Mouse (Mus musculus): ENCODE results near the gene Gm28035.

The Gm28035 gene

DNA sequence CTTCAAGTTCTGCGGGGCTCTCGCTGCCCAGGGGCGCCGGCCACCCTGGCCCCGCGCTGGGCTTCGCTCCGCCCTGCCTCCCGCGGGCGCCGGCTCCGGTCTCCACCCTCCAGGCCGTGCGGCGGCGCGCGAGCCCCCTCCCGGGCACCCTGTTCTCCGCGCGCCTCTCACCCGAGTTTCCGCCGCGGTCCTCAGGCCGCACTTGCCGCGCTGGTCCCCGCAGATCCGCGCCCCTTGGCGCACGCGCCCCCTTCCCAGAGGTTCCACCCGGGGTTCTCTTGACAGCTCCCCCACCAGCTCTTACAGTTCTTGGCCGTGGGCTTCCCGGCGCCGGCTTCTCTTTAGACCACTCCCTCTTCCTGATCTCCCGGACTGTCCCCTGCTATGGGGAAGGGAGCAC lies 2.5 kb upstream of the Gm28035 start:
- DNase-seq (ENCODE audit: low read depth in 2 of 2, low spot score in 2 of 2) = peak; percentile 47 to 51

DNA sequence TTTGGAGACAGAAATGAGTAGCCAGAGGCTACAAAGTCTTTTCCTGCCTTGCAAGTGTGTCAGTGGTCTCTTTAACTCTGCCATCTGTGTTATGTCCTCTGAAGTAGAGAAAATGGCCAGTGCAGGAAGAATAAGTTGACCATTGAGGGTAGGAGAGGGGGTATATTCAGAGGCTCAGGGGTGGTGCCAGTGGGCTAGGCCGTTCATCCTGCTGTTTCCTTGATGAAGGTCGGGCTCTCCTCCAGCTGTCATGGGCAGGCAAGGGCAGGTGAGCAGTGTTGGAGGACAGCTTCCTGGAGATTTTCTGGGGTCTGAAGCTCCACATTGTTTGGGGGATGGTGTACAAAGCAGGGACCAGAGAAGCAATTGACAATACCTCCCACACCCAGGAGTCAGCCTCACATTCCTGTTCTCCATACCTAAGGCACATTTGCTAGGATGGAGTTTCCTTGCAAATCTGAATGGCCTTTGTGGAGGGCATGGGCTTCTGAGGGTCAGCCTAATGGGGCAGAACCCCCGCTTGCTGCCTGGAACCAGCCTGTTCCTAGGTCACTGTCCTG lies 1.4 kb upstream of the Gm28035 start:
- no peak for DNase-seq (ENCODE audit: low read depth in 2 of 2, low spot score in 2 of 2)

DNA sequence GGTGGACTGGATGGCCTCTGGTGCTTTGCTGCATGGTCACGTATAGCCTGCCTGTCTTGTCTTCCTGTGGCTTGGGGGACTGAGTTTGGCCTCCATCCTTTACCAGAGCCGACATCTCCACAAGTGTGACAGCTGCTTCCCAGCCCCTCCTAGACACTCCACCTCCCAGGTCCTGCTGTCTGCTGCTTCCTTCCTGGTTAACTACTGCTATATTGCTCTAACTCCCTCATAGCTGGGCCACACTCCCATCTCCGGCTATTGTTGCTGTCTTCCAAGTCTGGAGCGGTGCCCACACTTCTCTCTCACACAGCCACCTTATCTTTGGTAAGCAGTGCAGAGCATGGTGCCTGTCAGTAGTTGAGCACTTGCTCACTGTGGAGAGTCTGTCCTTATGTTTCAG lies 590 bp upstream of the Gm28035 start:
- DNase-seq (ENCODE audit: low read depth in 2 of 2, low spot score in 2 of 2) = no peak

DNA sequence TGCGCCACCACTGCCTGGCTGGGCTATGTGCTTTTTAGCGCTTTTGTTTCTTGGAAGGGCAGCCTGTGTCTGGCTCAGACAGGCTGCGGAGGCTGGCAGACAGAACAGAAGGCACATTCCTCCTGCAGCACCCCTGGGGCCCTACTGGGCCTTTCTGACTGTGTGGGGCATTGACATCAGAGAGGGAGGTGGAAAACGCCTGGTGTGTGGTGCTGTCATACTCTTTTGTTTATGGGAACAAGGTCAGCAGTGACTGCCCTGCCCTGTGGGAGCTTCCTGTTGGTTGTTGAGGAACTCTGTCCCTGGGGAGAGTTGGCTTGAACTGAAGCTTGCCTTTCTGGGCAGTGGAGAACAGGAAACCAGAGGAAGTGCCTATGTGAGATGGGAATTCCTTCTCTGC lies 2.1 kb downstream of the Gm28035 start:
- no peak for DNase-seq (ENCODE audit: low read depth in 2 of 2, low spot score in 2 of 2)

DNA sequence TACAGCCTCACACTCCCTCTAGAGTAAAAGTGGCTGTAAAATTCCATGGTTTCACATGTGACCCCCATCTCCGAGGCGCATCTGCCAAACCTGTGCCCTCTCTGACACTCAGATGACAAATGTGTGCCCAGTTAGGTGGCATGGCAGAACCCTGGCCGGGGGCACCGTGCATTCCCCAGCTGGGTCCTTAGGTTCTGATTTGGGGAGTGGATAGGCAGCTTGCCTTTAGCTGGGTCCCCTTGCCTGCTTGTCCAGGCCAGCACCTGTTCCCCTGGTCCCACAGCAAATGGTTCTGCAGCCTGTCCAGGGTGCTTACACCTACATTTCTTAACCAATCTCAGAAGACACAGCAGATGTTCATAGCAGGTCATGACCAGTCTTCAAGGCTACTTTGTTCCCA lies 3.0 kb downstream of the Gm28035 start:
- DNase-seq (ENCODE audit: low read depth in 2 of 2, low spot score in 2 of 2) = no peak

DNA sequence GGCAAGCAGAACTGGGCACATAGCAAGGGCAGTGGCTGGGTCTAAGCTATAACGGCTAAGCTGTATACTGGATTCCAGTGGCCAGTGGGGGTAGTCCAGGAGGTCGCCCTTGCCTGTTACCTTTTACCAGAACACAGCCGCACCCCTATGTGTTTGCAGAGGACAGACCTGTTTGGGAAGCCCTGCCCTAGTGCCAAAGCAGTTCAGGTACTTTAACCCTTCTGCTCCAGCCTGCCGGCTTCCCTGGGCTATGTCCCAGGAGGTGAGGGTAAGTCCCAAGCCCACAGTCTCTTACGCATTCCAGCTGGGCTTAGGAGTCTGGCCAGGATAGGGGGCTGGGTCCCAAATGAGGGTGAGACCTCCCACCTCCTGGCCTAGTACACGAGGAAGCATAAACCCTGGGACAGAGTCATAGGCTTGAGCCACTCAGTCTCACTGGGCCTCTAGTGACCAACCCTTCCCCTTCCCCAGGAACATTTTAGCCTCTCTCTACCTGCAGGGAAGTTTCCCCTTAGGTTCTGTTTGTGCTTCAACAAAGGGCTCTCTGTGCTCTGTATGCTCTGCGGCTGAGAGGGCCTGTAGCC lies 4.3 kb downstream of the Gm28035 start:
- no peak for DNase-seq (ENCODE audit: low read depth in 2 of 2, low spot score in 2 of 2)

DNA sequence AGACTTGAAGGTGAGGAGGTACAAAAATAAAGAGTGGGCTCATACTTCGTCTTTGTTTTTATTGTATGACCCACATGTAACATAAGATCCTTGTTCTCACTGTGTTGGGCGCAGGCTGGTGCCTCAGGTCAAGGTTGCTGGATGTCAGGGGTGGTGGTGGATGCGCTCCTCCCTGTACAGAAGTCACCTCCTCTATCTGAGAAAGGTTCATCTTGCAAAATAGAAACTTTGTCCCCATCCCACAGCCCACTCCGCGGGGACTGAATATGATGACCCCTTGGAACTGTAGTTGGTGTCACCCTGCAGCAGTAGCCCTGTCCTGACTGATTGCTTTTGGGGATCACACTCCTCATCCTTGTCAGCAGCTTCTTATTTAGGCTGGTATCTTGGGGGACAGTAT lies 6.7 kb downstream of the Gm28035 start:
- no peak for DNase-seq (ENCODE audit: low read depth in 2 of 2, low spot score in 2 of 2)

DNA sequence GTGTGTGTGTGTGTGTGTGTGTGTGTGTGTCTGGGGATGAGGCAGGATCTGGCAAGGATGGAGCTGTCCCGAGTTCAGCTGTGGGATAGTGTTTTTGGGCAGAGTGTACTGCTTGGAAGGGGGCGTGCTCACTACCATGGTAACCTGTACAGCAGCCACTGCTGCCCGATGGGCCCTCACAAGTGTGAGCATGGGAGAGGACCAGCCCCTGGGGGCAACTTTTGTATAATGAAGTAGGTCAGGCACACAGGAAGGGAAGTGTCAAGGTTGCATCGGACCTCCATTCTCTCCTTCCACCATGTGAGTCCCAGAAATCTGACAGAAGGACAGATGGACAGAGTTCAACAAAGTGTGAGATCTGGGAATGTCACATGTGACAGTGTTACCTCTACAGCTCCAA lies 7.3 kb downstream of the Gm28035 start:
- no peak for DNase-seq (ENCODE audit: low read depth in 2 of 2, low spot score in 2 of 2)

DNA sequence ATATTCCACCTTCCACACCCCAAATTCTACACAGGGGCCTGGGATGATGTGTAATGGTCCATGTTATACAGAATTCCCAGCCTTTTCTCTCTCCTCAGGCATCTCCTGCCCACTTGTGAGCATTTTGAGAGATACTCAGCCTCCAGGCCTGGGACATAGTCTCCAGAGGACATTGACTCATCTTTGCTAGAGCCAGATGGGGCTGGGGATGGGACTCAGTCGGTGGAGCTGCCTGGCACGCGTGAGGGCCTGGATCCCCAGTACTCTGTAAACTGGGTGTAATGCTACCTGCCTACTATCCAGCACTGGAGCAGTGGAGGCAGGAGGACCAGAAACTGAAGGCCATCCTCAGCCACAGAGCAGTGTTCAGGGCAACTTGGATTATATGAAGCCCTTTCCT lies 8.8 kb downstream of the Gm28035 start:
- no peak for DNase-seq (ENCODE audit: low read depth in 2 of 2, low spot score in 2 of 2)

DNA sequence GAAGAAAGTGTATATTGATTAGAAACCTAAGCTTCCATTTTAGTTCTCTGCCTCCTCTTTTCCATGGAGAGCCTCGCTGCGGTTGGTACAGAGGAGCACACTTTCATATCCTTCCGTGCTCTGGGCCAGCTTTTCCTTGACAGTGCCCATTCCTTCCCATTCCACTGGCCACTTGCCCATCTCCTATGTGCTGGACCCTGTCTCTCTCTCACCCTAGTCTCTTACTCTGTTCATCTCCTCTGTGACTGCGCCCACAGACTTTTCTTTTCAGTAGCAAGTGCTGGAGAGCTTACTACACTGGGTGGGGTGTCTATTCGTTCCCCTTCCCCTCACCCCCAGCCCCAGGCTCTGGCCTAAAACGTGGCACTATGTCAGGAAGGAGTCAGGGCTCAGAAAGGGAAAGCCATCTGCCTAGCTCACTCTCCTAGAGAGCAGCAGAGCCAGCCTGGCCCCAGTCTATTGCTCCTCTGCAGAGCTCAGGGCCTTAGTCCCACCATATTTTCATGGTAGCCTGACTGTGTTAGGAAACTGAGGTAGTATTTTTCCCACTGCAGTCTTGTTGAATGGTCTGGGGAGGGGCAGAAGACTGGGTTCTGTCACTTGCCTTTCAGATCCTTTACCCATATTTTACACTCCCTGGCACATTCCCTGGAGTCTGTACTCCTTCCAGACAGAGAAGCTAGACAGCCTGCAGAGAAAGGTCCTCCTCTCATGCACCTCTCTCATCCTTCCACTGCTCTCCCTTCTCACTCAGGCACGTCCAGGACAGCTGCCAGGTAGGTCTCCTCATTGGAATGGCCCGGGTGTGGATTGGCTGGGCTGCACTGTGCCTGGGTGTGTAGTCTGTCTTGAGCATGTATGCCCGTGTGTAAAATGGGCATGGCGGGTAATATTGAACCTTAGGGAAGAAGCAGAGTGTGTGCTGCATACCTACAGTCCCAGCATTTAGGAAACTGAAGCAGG lies 10.1 kb downstream of the Gm28035 start:
- no peak for DNase-seq (ENCODE audit: low read depth in 2 of 2, low spot score in 2 of 2)

DNA sequence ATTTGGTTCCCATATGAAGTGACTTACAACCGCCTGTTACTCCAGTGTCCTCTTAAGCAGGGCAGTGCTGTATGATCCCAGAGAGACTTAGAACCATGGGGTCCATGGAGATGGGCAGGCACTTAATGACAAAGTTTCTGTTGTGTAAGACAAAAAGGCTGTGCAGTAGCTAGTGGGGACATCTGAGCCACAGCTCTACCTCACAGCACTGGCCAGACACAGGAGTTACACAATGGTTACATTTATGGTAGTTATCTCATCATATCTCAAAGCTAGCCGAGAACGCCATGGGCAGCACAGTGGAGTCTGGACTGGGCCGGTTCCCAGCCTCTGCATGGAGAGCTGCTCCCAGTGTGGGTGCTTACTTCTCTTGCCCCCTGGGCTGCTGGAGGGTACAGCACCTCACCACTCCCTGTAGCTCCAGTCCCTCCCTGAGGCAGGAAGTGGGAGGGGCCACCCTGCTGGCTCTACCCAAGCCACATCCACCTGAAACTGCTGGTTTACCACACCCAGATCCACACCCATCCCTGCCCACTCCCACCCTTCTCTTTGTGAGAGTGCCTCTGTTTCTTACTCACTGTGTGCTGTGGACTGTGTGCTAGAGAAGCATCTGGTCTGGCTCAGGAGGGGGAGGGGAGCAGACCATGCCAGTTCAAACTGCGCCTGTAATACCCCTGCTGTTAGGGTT lies 11.2 kb downstream of the Gm28035 start:
- peak; percentile 76 to 81 for DNase-seq (ENCODE audit: low read depth in 2 of 2, low spot score in 2 of 2)

DNA sequence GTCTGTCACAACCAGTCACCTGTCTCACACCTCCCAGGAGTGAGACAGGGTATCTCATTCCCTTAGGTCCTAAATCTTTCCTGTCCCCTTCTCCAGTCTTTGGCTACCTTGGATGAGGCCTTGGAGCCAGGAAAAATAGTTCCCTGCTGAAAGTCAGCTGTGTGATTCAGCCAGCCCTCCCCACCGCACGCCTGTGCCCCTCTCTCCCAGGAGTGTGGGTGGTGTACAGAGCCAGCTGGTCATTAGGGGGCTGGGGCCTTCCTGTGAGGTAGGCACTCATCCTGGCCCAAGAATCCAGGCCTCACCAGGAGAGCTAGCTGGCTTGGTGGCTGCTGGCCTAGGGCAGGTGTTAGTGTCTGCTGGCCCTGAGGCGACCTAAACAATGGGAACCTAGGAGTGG lies 12.2 kb downstream of the Gm28035 start:
- no peak for DNase-seq (ENCODE audit: low read depth in 2 of 2, low spot score in 2 of 2)

DNA sequence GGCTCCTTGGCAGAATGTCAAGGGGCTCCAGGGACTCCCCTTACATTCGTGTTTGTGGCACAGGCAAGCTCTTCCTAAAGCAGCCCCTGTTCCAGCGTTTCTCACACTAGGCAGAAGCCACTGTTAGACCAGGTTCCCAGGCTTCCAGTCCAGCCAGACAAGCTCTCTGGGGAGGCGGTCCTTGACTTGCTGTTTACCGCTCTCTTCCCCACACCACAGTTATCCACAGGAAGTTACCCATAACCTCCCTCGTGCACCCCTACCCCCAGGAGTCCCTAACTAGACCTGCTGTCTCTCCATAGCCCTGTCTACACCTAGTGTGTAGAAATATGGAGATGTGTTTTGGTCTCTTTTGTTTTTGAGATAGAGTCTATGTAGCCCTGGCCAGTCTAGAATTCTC lies 13.4 kb downstream of the Gm28035 start:
- no peak for DNase-seq (ENCODE audit: low read depth in 2 of 2, low spot score in 2 of 2)

DNA sequence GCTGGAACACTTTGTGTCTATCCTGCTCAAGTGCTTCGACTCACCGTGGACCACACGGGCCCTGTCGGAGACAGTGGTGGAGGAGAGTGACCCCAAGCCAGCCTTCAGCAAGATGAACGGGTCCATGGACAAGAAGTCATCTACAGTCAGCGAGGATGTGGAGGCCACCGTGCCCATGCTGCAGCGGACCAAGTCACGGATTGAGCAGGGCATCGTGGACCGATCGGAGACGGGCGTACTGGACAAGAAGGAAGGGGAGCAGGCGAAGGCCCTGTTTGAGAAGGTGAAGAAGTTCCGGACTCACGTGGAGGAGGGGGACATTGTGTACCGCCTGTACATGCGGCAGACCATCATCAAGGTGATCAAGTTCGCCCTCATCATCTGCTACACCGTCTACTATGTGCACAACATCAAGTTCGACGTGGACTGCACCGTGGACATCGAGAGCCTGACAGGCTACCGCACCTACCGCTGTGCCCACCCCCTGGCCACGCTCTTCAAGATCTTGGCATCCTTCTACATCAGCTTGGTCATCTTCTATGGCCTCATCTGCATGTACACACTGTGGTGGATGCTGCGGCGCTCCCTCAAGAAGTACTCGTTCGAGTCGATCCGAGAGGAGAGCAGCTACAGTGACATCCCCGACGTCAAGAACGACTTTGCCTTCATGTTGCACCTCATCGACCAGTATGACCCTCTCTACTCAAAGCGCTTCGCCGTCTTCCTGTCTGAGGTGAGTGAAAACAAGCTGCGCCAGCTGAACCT lies 15.4 kb downstream of the Gm28035 start:
- DNase-seq (ENCODE audit: low read depth in 2 of 2, low spot score in 2 of 2) = no peak

DNA sequence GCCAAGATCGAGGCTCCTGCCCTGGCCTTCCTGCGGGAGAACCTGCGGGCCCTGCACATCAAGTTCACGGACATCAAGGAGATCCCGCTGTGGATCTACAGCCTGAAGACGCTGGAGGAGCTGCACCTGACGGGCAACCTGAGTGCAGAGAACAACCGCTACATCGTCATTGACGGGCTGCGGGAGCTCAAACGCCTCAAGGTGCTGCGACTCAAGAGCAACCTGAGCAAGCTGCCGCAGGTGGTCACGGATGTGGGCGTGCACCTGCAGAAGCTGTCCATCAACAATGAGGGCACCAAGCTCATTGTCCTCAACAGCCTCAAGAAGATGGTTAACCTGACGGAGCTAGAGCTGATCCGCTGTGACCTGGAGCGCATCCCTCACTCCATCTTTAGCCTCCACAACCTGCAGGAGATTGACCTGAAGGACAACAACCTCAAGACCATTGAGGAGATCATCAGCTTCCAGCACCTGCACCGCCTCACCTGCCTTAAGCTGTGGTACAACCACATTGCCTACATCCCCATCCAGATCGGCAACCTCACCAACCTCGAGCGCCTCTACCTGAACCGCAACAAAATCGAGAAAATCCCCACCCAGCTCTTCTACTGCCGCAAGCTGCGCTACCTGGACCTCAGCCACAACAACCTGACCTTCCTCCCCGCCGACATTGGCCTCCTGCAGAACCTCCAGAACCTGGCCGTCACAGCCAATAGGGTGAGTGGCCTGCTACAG lies 16.4 kb downstream of the Gm28035 start:
- no peak for DNase-seq (ENCODE audit: low read depth in 2 of 2, low spot score in 2 of 2)

DNA sequence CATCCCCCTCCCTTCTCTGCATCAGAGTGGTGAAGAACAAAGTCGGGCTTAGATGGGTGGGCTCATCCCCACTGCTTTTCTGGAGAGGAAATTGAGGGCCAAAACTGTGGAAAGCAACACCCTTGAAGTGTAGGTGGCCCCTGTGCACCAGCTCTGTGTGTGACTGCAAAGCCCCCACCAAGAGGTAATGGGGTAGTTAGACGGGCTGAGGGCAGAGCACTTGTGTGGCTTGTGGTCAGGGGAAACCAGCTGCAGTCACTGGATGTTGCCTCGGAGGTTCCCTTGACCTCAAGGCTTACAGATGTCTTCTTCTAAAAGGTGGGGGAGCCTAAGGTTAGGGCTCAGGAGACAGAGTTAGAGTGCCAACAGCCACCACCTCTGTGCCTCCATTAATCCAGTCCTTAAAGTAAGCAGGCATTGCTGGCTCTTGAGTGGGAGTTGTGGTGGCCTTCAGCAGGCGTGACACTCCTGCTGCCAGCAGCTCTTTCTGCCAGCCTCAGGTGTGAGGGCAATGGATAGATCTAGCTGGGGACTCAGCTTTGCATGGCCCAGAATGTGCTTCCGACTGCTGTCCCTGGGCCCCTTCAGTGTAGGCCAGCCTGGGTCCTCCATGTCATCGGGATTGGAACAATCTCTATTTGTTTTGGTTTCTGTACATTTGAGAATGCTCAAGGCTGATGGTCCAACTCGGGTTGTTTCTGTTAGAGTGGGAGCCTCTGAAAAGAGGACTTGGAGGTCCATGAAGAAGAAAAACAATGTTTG lies 17.5 kb downstream of the Gm28035 start:
- no peak for DNase-seq (ENCODE audit: low read depth in 2 of 2, low spot score in 2 of 2)

DNA sequence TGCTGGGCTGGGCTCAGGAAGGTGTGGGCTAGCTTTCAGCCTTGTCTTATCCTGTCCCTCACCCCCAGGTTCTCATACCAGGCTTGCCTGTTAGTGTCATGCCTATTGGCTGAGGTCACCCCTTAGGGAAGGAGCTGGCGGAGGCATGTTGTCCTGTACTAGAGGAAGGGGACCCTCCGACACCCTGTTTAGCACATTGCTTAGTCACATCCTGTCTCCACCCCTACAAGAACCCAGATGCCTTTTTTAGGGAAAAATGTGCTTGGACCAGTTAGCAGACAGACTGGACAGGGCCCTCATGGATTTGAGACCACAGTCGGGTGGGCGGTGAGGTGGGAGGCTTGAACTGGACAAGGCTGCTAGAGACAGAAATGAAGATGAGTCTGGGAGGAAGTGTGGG lies 18.2 kb downstream of the Gm28035 start:
- no peak for DNase-seq (ENCODE audit: low read depth in 2 of 2, low spot score in 2 of 2)

DNA sequence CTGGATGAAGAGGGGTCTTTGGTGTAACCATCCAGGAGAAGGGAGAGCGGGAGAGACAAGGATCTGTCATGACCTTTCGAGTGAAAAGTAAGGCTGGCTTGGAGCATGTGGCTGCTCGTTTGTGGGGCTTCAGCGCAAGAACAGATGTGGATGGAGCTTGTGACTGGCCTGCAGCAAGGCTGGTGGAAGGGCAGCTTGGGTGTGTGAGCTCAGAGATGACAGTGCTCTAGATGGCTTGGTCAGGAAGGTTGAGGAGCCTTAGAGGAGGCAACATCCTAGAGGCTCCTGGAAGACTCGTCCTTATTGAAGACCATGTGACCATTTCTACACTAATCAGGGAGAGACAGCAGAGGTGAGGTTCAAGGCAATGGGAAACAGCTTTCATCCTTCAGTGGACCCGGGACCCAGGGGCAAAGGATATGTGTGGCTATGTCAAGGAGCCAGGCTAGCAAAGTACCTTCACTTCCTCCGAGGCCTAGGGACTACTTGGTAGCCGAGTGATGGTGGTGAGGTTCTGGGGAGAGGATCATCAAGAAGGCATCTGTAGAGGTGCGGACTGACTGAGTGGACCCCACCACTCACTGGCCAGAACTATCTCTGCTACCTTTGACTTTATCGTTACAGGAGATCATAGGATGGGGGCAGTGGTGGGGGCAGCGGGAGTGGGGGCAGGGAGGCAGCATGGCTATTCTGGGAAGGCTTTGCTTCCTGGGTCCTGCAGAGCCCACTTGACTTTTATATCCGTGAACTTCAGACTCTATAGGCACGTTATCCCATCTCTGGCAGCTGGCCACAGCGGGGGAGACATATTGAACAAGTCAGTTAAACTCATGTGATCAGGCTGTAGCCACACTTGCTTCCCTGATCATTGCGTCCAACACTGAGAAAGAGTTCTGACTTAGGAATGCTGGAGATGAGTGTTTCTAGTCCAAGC lies 19.0 kb downstream of the Gm28035 start:
- no peak for DNase-seq (ENCODE audit: low read depth in 2 of 2, low spot score in 2 of 2)

All from CD8-positive naive resting alpha-beta T cell, adult 2 months (primary cell).